Mouse (Mus musculus): Measurements from ENCODE around the gene Hoxd11.
A peak's percentile ranks its signal among the peaks of the same experiment; 100 is the strongest.

Hoxd11 gene

DNA sequence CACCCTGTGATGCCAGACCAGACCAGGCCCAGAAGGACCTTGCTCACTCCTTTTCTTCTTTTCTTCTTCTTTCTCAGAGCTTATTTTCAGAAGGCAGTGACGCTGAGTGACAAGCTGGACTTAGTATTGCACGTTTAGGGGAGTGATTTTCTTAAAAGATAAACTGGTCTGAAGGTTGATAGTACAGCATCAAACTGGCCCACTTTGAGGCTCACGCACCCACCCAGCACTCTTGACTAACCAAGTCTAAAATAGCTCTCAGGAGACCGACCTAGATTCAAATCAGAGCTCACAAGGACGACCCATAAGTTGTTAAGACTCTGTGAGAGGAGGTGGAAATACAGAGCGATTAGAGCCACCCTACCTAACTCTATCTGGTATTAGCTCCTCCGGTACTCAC lies 12.9 kb upstream of the Hoxd11 start:
- no peak for DNase-seq

DNA sequence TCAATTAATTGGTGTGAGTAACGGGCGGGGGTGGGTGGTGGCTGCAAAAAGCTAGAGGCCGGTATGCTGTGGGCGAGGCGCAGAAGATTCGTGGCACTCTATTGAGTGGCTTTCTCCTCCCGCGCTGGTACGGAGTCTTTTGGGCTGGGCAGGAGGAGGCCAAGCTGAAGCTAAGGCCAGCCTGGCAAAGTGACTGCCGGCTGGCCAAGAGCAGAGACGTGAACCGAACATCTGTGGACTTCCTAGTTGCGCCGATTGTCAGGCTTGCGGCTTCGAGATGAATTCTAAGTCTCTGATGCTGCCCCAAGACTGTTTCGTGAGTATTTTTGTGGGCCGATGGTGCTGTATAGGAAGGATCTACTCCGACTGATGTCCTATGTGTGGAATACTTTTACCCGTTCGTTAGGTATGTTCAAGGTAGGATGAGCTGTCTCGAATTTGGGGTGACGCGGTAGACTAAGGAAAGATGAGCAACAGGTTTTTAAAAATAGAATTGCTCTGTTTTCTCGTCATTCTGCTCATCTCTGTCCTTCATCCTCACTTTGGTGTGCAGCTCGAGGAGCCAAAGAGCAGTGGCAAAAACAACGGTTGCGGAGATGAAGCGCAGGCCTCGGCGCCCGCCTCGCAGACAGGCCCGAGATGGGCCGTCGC lies 12.0 kb upstream of the Hoxd11 start:
- DNase-seq, result no peak

DNA sequence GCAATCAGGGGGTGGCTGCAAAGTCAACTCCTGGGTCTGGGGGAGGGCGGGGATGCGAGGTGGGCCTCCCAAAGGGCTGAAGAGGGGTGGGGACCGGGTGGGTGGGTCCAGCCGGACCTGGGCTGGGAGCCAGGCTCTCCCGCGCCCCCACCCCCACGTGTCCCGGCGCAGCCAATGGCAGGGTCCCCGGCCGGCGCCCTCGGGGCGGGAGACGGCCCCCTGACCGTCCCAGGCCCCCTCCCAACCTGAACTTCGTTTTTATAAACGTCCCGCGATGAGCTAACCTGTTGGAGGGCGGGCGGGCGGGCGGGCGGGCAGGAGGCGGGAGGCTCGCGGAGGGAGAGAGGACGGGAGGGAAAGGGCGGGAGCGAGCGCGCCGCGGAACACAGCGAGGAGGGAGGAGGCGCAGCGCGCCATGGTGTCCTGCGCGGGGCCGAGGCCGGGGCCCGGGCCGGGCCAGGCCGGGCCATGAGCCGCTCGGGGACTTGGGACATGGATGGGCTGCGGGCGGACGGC lies 11.5 kb upstream of the Hoxd11 start, which contains the start of gene Hoxd13:
TSS of gene Hoxd13 (plus strand) at position 469 of the 516 bp plus-strand sequence.
- DNase-seq, result no peak

DNA sequence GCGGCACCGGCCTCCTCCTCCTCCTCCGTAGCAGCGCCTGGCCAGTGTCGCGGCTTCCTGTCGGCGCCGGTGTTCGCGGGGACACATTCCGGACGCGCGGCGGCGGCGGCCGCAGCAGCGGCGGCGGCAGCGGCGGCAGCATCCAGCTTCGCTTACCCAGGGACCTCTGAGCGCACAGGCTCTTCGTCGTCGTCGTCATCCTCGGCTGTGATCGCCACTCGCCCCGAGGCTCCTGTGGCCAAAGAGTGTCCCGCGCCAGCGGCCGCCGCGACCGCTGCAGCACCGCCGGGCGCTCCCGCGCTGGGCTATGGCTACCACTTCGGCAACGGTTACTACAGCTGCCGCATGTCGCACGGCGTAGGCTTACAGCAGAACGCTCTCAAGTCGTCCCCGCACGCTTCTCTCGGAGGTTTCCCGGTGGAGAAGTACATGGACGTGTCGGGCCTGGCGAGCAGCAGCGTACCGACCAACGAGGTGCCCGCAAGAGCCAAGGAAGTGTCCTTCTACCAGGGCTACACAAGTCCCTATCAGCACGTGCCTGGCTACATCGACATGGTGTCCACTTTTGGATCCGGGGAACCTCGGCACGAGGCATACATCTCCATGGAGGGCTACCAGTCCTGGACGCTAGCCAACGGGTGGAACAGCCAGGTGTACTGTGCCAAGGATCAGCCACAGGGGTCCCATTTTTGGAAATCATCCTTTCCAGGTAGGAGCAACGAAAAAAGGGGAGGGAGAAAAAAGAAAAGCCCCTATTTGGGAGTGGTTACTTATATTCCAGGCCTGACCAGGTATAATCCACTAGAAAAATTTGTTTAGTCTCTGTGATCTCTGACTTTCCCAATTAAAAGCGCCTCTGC lies 10.8 kb upstream of the Hoxd11 start:
- DNase-seq, result no peak

DNA sequence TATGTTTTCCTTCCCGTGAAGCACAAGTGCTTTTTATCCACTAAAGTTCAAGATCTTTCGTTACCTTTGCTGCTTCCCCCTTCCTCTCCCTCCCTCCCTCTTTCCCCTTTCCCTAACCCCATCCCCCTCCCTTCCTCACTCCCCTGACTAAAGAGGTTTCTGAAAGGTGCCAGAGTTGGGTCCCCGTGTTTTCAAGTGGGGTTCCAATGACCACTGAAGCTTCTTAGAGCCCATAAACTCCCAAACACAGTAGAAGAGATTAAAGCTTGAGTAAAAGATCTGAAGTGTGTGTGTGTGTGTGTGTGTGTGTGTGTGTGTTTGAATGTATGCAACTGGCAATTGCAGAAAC lies 10.2 kb upstream of the Hoxd11 start:
- DNase-seq, result no peak

DNA sequence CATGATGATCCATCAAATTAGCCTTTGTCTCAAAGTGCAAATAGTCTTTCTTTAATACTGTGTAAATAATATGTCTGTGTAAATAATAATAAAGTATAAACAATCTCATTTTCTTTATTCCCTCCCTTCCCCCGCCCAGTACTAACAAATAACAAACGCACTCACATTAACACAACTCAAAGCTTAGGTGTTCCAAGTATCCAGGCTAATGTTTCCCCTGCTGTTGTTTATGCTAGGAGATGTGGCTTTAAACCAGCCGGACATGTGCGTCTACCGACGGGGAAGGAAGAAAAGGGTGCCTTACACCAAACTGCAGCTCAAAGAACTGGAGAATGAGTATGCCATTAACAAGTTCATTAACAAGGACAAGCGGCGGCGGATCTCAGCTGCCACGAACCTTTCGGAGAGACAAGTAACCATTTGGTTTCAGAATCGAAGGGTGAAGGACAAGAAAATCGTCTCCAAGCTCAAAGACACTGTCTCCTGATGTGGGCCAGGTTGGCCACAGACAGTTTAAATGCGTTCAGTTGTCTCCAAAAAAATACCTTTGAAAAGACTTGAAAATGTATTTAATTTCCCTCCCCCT lies 9.6 kb upstream of the Hoxd11 start:
- DNase-seq, result no peak

DNA sequence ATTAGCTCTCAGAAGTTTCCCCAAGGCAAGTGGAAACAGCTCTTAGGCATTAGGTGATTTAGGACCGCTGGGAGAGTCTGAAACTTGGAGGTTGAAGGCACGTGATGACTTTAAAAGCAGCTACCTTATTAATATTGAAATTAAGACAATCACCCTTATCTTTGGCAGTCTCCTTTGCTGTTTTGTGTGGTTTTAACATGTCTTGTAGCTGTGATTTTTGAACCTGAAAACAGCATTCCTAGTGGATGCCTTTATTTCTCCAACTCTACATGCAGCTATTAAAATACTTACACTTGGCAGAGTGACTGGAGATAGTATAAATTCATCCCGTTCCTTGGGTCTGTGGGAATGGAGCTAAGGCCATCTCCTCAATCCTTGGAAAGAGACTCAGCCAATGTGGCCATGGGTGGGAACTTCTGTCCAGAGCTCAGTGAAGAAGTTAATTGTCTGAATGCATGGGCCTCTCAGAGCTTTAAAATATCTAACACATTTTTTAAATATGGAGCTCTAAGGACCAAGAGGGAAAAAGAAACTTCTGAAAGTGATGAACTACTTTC lies 8.6 kb upstream of the Hoxd11 start:
- no peak for DNase-seq

DNA sequence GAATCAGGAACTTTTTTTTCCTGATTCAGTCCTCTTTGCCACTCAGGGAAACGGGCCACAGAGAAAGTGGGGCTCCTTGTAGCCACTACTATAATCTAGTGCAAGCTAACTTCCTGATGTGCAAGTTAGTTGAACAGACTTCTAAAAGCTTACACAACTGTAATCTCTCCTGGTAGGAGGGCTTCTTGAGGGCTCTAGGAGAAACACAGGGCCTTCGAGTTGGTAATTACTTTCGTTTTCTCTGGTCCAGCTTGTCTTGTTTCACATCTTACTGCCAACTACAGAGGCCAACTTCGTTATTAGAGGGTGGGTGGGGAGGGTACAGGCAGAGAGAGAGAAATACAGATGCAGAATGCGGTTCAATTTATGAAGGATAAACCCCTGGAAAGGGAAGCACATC lies 7.5 kb upstream of the Hoxd11 start:
- DNase-seq, result no peak

DNA sequence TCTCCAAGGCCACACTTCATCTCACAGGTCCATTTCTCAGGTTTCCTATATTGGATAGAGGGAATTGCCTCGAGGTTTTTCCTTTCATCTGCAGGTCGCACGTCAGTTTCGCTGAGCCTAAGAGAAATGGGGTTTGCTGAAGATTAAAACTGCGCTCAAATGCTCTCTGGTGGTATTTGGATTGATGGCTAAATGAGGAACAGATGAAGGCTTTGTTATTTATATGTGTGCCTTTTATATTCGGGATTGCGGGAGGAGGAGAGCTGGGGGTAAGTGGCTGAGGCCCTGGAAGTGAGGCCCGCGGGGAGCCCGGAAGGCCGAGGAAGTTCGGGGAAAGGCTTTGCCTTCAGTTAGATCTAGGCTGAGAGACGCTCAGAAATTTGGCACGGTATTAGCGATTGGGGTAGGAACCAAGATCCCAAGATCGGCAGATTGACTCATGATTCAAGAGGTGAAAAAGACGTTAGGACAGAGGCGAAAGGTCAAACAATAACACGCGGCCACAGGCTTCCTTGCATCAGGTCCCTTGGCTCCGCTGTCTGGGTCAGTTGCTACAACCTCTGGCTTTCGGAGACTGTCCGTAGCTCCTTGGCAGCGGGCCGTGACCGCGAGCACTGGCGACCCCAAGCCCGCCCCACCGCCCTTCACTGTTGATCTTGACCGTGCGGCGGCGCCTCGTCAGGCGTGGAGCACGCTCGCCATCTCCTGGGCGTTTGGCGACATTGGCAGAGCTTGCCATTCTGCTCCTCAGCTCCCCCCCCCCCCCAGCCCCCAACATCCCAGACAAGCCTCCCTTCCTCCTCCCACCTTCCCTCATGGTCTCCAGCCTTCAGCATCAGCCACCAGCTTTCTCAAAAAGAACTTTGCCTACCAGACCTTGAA lies 6.6 kb upstream of the Hoxd11 start:
- peak; percentile 28 for DNase-seq

DNA sequence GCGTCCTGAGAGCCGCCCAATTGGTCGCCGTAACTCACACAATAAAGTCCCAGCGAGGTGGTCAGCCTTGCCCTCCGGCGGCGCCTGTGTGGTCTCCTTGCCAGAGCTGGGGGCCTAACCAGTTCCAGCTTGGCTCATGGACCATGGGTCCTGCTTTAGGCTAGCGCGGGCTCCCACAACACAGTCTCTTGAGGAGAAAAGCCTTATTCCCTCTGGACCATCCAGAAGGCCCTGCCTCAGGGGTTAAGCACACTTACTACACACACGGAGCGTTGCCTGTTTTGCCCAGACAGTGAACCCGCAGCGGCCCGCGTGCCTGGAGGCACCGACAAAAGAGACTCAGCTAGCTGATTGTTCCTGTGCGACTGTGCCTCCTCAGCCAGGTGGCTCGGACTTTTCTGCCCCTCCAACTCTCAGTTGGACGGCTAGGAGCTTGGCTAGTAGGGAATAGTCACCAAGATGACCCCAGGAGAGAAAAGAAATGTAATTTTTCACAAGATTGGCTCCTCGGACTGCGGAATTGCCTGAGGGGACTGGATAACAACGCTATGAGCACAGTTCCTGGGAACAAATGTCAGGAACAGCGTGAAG lies 5.4 kb upstream of the Hoxd11 start:
- DNase-seq, result no peak

DNA sequence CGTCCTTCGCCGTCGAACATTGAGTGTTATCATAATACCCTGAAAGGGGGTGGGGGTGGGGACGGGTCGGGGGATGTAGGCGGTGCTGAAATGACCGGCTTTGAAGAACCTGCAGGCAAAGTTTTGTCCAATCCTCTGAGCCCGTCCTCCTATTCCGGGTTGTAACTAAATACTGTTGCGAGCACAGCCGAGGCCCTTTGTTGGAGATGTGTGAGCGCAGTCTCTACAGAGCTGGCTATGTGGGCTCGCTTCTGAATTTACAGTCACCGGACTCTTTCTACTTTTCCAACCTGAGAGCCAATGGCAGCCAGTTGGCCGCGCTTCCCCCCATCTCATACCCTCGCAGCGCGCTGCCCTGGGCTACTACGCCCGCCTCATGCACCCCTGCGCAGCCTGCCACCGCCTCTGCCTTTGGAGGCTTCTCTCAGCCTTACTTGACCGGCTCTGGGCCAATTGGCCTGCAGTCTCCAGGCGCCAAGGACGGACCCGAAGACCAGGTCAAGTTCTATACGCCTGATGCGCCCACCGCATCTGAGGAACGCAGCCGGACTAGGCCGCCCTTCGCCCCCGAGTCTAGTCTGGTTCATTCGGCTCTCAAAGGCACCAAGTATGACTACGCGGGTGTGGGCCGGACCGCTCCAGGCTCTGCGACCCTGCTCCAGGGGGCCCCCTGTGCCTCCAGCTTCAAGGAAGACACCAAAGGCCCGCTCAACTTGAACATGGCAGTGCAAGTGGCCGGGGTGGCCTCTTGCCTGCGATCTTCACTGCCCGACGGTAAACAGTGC lies 4.3 kb upstream of the Hoxd11 start, which contains the start of gene Hoxd12:
TSS of gene Hoxd12 (plus strand) at position 133 of the 785 bp plus-strand sequence.
- DNase-seq, result no peak

DNA sequence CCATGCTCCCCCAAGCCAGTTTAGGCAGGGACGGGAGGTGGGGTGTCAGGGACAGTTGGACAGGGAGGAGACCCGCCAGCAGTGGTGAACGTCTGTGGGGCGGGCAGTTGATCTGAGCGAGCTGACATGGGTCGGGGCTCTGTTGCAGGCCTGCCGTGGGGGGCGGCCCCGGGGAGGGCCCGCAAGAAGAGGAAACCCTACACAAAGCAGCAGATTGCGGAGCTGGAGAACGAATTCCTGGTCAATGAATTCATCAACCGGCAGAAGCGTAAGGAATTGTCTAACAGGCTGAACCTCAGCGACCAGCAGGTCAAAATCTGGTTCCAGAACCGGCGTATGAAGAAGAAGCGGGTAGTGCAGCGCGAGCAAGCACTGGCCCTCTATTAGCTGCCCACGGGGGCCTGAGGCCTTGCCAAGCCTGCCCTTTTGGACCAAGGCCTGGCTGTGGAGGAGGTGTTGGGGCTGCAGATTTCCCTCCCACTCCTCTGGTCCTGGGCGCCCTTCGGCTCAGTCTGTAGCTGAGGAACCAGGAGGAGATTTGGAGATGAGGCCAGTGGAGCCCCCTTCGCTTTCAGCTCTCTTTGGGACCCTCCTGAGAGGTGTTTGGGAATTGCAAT lies 3.6 kb upstream of the Hoxd11 start:
- no peak for DNase-seq

DNA sequence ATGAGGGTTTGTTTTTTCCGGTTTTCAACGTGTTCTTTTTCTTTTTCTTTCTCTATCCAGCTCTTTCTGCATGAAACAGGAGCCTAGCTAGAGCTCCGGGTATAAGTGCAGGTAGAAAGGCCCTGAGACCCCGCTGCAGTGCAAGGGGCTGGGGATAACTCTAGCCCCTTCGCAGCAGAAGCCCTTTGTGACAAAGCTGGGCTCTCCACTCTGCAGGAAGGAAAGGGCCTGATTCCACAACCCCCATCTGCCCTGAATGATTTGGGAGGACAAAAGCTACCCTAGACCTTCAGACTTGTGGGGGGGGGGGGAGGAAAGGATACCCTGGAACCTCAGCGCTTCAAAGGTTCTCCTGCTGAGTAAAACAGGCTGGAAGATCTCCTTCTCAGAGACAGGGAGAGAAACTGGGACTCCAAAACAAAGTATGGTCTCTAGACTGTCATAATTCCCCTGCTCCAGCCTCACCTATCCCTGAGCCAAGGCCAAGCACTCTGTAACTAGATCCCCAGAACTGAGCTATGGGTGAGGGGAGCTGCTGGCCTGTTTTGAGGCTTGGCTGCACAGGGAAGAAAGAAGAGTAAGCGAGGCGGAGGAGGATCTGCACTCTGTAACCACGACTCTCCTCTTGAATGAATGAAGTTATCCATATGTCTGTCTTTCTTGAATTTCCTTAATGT lies 2.8 kb upstream of the Hoxd11 start:
- no peak for DNase-seq

DNA sequence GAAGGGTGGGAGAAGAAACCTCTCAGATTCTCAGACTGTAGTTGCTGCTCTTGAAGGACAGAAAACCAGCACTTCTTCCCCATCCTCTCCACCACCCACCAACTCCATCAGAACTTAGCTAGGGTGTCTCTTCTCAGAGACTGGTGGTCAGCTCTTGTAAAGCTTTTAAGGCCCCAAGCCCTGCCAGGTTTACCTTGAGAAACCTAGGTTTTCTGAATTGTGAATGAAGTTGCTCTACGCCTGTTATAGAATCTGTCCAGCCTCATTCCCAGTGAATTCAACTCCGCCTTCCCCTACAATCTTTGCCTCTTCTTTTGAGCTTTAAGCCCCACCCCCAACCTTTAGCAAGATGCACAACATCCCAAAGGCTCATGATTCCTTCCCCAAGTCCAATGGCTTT lies 2.3 kb upstream of the Hoxd11 start:
- no peak for DNase-seq

DNA sequence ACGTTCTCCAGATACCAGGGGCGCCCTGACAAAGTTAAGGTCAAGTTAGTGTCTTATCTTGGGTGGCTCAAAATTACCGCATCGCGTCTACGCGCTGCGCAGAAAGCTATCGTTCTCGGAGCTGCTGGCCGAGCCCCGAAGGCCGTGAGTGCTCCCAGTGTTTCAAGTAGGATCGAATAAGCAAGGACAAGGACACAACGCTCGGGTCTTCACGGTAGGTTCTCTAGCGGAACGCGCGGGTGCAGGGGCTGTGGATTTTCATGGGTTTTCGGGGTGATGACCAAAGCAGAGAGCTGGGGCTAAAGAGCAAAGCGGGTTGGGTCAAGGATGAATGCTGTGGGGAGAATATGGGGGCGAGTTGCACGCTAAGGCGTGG lies 227 bp downstream of the Hoxd11 start:
- DNase-seq, result no peak

DNA sequence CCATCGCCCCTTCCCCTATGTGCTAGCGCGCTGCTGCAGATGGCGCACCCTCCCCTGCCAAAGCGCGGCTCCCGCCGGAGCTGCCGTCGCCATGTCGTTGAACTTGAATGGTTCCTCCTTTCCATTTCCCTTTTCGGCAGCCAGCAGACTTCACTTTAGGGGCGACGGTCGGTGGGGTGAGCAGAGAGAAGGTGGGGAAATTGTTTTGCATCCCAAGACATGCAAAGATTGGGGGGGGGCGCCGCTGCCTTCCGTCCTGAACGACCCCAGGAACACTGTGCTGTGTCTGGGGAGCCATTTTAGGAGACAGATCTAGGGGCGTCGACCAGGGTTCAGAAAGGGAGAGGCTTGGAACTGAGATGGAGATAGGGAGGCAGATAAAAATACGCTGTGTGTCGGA lies 623 bp downstream of the Hoxd11 start:
- DNase-seq, result no peak

DNA sequence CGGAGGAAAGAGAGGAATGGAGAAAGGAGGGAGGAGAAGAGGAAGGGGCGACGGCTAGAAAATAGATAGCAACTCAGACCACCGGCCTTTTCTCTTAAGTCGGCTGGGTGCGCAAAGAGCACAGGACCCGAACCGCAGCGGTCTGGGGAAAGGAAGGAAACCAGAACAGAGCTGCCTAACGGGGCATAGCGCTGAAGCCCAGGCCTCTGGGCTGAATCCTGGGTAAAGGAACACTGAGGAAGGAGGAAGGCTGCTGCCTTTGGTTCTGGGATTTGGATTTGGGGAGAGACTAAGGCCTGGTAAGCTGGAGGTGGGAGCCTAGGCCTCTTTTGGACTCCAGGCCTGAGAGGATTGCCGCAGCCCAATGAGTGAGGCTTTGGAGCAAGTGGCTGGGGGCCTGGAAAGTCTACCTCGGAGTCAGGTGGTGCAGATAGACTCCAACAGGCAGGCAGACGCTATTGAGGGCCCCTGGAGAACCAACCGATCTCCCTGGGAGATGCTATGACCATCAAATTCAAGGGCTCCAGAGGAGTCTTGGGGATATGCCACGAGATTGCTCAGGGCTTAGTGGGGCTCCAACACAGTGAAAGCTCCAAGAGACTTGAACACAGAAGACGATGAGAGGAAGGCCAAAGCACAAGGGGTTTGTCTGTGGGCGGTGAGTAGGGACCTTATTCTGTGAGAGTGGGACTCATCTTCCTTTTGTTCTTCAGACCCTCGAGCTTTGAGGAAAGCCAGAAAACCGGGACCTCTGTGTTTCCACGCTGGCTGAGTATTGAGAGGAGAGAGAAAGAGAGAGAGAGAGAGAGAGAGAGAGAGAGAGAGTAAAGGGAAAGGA lies 1.4 kb downstream of the Hoxd11 start:
- DNase-seq, result no peak

DNA sequence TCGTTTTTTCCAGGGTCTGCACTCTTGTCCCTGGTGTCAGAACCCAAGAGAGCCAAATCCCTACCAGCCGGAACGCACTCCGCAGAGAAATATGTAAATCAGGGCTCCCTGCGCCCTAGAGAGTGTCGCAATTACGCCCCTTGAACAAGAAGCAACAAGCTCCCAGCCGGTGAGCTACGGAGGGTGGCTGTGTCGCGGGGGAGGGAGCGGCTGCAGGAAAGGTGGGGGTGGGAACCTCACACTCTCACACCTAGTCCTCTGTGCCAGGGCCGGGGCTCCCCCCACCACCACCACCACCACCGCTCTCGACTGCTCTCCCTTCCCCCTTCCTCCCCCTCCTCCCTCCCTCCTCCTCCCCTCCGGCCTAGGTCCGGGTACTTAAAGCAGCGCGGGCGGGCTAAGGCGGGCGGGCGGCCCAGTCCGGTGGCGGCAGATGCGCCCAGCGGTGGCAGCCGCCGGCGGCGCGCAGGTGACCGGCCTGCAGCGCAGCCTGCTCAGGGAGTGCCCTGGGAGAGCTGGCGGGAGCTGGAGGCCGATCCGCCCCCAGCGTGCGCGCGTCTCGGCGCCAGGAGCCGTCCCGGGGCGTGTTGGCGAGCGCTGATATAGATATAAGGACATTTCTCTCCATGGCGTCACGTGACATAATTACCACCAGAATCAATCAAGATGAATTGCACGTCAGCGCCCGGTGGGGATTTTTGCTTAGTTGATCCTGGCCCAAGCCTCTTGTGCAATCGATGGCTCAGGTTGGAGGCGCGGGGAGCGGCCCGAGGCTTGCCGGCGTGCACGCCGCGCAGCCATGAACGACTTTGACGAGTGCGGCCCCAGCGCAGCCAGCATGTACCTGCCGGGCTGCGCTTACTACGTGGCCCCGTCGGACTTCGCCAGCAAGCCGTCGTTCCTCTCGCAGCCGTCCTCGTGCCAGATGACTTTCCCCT lies 2.5 kb downstream of the Hoxd11 start:
- DNase-seq, result no peak
